In the genomic region with DNA sequence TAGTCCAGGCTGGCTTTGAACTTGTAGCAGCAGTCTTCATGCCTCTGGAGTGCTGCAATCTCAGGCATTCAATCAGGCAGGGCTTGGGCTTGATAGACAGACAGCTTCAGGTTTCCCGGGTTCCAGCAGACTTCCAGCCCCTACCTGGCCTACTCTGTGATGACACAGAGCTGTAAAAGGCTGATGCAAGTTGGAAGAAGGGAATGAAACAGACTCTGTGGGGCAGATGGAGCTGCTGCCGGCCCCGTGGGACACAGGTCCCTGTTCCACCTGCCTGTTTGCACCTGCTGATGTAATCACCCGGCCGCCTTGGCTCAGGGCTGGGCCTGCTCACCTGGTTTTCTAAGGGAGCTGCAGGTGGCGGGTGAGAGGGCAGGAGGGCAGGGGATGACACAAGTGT, we compare ENCODE assay signal across 22 mouse cellular contexts. TPM values are rescaled to one million over a fixed set of nuclear protein-coding genes. Genes with fewer than 3 reads are reported as not detected.
"Had no signal": no experiment of that assay in that cellular context is flagged by ENCODE, and none has a peak within 500 bp of the region (broad histone marks: within the 10 kb centered on the region; RNA-seq: fewer than 3 reads in every experiment).

No protein-coding gene starts in this region.

- H3K27ac ChIP-seq: limb, embryonic 12.5 days; limb, embryonic 15.5 days; liver, embryonic 15.5 days; neural tube, embryonic 12.5 days; neural tube, embryonic 15.5 days; stomach, embryonic 15.5 days had no signal

- H3K36me3 ChIP-seq: limb, embryonic 15.5 days; liver, embryonic 15.5 days; neural tube, embryonic 12.5 days; neural tube, embryonic 15.5 days; stomach, embryonic 15.5 days had no signal

- H3K4me2 ChIP-seq: limb, embryonic 12.5 days; limb, embryonic 15.5 days; liver, embryonic 11.5 days; liver, embryonic 15.5 days; midbrain, embryonic 11.5 days; neural tube, embryonic 12.5 days; neural tube, embryonic 15.5 days; stomach, embryonic 15.5 days had no signal

- H3K27me3 ChIP-seq: limb, embryonic 12.5 days; limb, embryonic 15.5 days; stomach, embryonic 15.5 days had no signal

- H3K4me3 ChIP-seq: limb, embryonic 12.5 days; limb, embryonic 15.5 days; liver, embryonic 15.5 days; neural tube, embryonic 12.5 days; neural tube, embryonic 15.5 days; stomach, embryonic 15.5 days had no signal

- H3K9me3 ChIP-seq: limb, embryonic 12.5 days; limb, embryonic 15.5 days; liver, embryonic 15.5 days; neural tube, embryonic 12.5 days; neural tube, embryonic 15.5 days; stomach, embryonic 15.5 days had no signal

- H3K9ac ChIP-seq: limb, embryonic 12.5 days; limb, embryonic 15.5 days; liver, embryonic 15.5 days; neural tube, embryonic 12.5 days; neural tube, embryonic 15.5 days; stomach, embryonic 15.5 days had no signal

- H3K4me1 ChIP-seq: stomach, embryonic 15.5 days had no signal

- DNase-seq: kidney, postnatal 25 days; left cerebral cortex, postnatal 4 days; lung, adult 2 months; lung, postnatal 14 days; lung, postnatal 4 days; midbrain, embryonic 14.5 days; right cerebral cortex, adult 18-20 months; right cerebral cortex, postnatal 14 days; right cerebral cortex, postnatal 4 days; spleen, adult 18-20 months; thymus, adult 18-20 months; thymus, postnatal 36 days had no signal

RNA-seq across cellular contexts. Expression of gene Unc5b, which starts 40.5 kb away (rescaled TPM):
- total RNA-seq: megakaryocyte progenitor cell, adult 5-6 weeks; megakaryocyte-erythroid progenitor cell, adult 5-6 weeks had no signal
